Mouse (Mus musculus) CH12.LX (cell line): ENCODE measurements around the gene Styxl1.

Source experiments
- CTCF ChIP-seq, 2 experiments: IDR thresholded peaks in 1 of 2; conservative IDR thresholded peaks in 1 of 2; 2 replicates each; pipeline ENCODE4 v1.5.1; 2011 to 2012; ENCODE audit warnings: low read depth in 2 of 2, low read length in 2 of 2, improper control_type of control experiment in 1 of 2, inconsistent platforms in 1 of 2, mild to moderate bottlenecking in 1 of 2, moderate library complexity in 1 of 2
- E2F4 ChIP-seq: IDR thresholded peaks from 2 replicates; pipeline ENCODE4 v1.6.1; 2011; ENCODE audit warnings: low read depth, low read length, improper control_type of control experiment; ENCODE audit not compliant: insufficient replicate concordance
- EP300 ChIP-seq: IDR thresholded peaks from 2 replicates; pipeline ENCODE4 v1.6.1; 2011; ENCODE audit warnings: low read length, improper control_type of control experiment
- ETS1 ChIP-seq: conservative IDR thresholded peaks from 2 replicates; pipeline ENCODE4 v1.6.1; 2012; ENCODE audit warnings: low read depth, mild to moderate bottlenecking, inconsistent platforms, low read length, improper control_type of control experiment, moderate library complexity
- GABPA ChIP-seq: IDR thresholded peaks from 2 replicates; pipeline ENCODE4 v1.6.1; 2012; ENCODE audit warnings: low read depth, low read length, improper control_type of control experiment, inconsistent platforms; ENCODE audit not compliant: insufficient replicate concordance
- JUND ChIP-seq: conservative IDR thresholded peaks from 2 replicates; pipeline ENCODE4 v1.6.1; 2011; ENCODE audit warnings: low read depth, low read length, improper control_type of control experiment
- KAT2A ChIP-seq: IDR thresholded peaks from 2 replicates; pipeline ENCODE4 v1.6.1; 2012; ENCODE audit warnings: low read length, improper control_type of control experiment, inconsistent platforms; ENCODE audit not compliant: insufficient replicate concordance
- MAFK ChIP-seq: IDR thresholded peaks from 2 replicates; pipeline ENCODE4 v1.6.1; 2011; ENCODE audit warnings: low read length, improper control_type of control experiment; ENCODE audit not compliant: insufficient replicate concordance
- MXI1 ChIP-seq: IDR thresholded peaks from 2 replicates; pipeline ENCODE4 v1.6.1; 2011; ENCODE audit warnings: mild to moderate bottlenecking, low read depth, low read length, improper control_type of control experiment
- NELFE ChIP-seq: IDR thresholded peaks from 2 replicates; pipeline ENCODE4 v1.6.1; 2011; ENCODE audit warnings: low read depth, low read length, improper control_type of control experiment
- NRF1 ChIP-seq: IDR thresholded peaks from 2 replicates; pipeline ENCODE4 v1.6.1; 2014; ENCODE audit warnings: low read depth, mild to moderate bottlenecking, inconsistent platforms, low read length, improper control_type of control experiment, moderate library complexity
- POLR2A ChIP-seq: IDR thresholded peaks from 2 replicates; pipeline ENCODE4 v1.6.1; 2011; ENCODE audit warnings: low read depth, mild to moderate bottlenecking, improper control_type of control experiment, low read length
- TCF12 ChIP-seq: IDR thresholded peaks from 2 replicates; pipeline ENCODE4 v1.6.1; 2014; ENCODE audit warnings: low read depth, mild to moderate bottlenecking, inconsistent platforms, low read length, improper control_type of control experiment

- TF ChIP-seq POLR2A (no peak), JUND (no peak), MAFK (no peak), GABPA (no peak), TCF12 (no peak), E2F4 (no peak), NRF1 (no peak), NELFE (no peak), MXI1 (no peak), EP300 (no peak), KAT2A (no peak), ETS1 (no peak), CTCF (conservative IDR thresholded peaks at IDR 0.05 in 1 of 2, IDR thresholded peaks at IDR 0.05 in 1 of 2; ENCODE audit: low read depth in 2 of 2, low read length in 2 of 2) (no peak)
Measured at GRCm38 (mm10) chr5:135707039-135707438, 71.1 kb downstream of the Styxl1 start.
